ENCODE assay signal across 8 mouse cellular contexts in genomic region chr2:167765072-167765800, GRCm38 (mm10).
DNase-seq lines count a peak whose midpoint lies in the region; ATAC-seq lines count a peak whose summit lies in the region.

No protein-coding gene starts in this region.

- WGBS in intestine, embryonic 16.5 days: 35% methylated on average over 22 of the region's 22 CpGs

- H3K9ac ChIP-seq in intestine, embryonic 16.5 days (ENCODE audit: low read depth, low read length): peak overlapping the region; percentile 66

- H3K36me3 ChIP-seq in intestine, embryonic 16.5 days (ENCODE audit: control insufficient read depth, insufficient read depth, low read length): no peaks in the 10 kb centered on the region; the same call in 1 of the 2 replicates

- peak; percentile 55 for ATAC-seq in intestine, embryonic 16.5 days
- ATAC-seq in megakaryocyte progenitor cell, adult 5-6 weeks (replicated peaks; ENCODE audit: poor library complexity): peak; percentile 67

- DNase-seq in adrenal gland, postnatal 36 days: peak; percentile 91 to 94
- DNase-seq in embryo, embryonic 10.5 days (ENCODE audit: low spot score): peak; percentile 69
- DNase-seq in gastrocnemius, postnatal 25 days: peak; percentile 97
- peak; percentile 53 to 60 for DNase-seq in left cerebral cortex, postnatal 36 days (ENCODE audit: low spot score in 2 of 2)
- peak; percentile 99 for DNase-seq in skeletal muscle tissue, adult 2 months (ENCODE audit: low read depth, low spot score)
- no peak for DNase-seq in B cell, adult 2 months

- peaks cover 34% of the 10 kb centered on the region for H3K4me1 ChIP-seq in intestine, embryonic 16.5 days (ENCODE audit: control insufficient read depth, insufficient read depth, low read length)

- H3K9me3 ChIP-seq in intestine, embryonic 16.5 days (ENCODE audit: control insufficient read depth, low read length): no peaks in the 10 kb centered on the region

- no peak overlapping the region for H3K4me2 ChIP-seq in intestine, embryonic 16.5 days (ENCODE audit: low read depth, low read length)

- no peak overlapping the region for H3K4me3 ChIP-seq in intestine, embryonic 16.5 days (ENCODE audit: low read length)

- peak overlapping the region; percentile 69 for H3K27ac ChIP-seq in intestine, embryonic 16.5 days (ENCODE audit: low read length)

- intact Hi-C loops in left cerebral cortex, postnatal 36 days (cut with DNase I): no loop called here

- no peaks in the 10 kb centered on the region for H3K27me3 ChIP-seq in intestine, embryonic 16.5 days (replicated peaks; ENCODE audit: control insufficient read depth, insufficient read depth, low read length)

Comparison
In these comparisons a context has a peak if more than half of its experiments do, and no peak if none do; other contexts are left out.
1. DNase-seq: peak in adrenal gland, postnatal 36 days (2 of 2), embryo, embryonic 10.5 days (single experiment), gastrocnemius, postnatal 25 days (single experiment), left cerebral cortex, postnatal 36 days (2 of 2) and skeletal muscle tissue, adult 2 months (single experiment); none in B cell, adult 2 months (0 of 2).